Mouse (Mus musculus) forebrain, postnatal 0 days (tissue): ENCODE data around the gene Rnf144a. TPM values are rescaled to one million over a fixed set of nuclear protein-coding genes. Genes with fewer than 3 reads are reported as not detected.
A peak's percentile ranks its signal among the peaks of the same experiment; 100 is the strongest.
"Not testable (repeated sequence)": the region's sequence is repeated elsewhere in the genome, so short reads cannot be mapped to it uniquely, and the experiment has no call there.

ENCODE experiments used
- ATAC-seq: fragments of 200-750 bp; cut with Nextera tagmentation; 2 replicates; pipeline ENCODE4 v1.8.0; 2017; ENCODE audit warnings: mild to moderate bottlenecking, moderate library complexity
- DNase-seq: peaks from one replicate; pipeline ENCODE4 v3.0.0-alpha.2; 2015
- H3K27ac ChIP-seq: fragments of 300-500 bp; sonication (generic); 2 replicates; pipeline ENCODE4 v1.5.1; 2014; ENCODE audit warnings: low read depth, mild to moderate bottlenecking, antibody characterized with exemption, low read length, moderate library complexity, mixed read lengths
- H3K27me3 ChIP-seq: fragments of 300-500 bp; sonication (generic); 2 replicates; pipeline ENCODE4 v1.6.1; 2014; ENCODE audit warnings: mild to moderate bottlenecking, low read length, mixed read lengths; ENCODE audit not compliant: insufficient read depth
- H3K36me3 ChIP-seq: fragments of 300-500 bp; sonication (generic); 2 replicates; pipeline ENCODE4 v1.6.1; 2014; ENCODE audit warnings: mild to moderate bottlenecking, moderate library complexity; ENCODE audit not compliant: insufficient read depth
- H3K4me1 ChIP-seq: fragments of 300-500 bp; sonication (generic); 2 replicates; pipeline ENCODE4 v1.6.1; 2014; ENCODE audit warnings: antibody characterized with exemption; ENCODE audit not compliant: insufficient read depth
- H3K4me2 ChIP-seq: fragments of 300-500 bp; sonication (generic); 2 replicates; pipeline ENCODE4 v1.6.1; 2014; ENCODE audit warnings: low read depth, mild to moderate bottlenecking, moderate library complexity
- H3K4me3 ChIP-seq: fragments of 300-500 bp; sonication (generic); 2 replicates; pipeline ENCODE4 v1.5.1; 2014; ENCODE audit warnings: low read depth, low read length, mixed read lengths
- H3K9ac ChIP-seq: fragments of 300-500 bp; sonication (generic); 2 replicates; pipeline ENCODE4 v1.6.1; 2014; ENCODE audit warnings: mild to moderate bottlenecking
- H3K9me3 ChIP-seq: fragments of 300-500 bp; sonication (generic); 2 replicates; pipeline ENCODE4 v1.6.1; 2016; ENCODE audit warnings: low read length
- CTCF ChIP-seq: sonication (generic); IDR thresholded peaks from 2 replicates; pipeline ENCODE4 v1.5.1; 2016; ENCODE audit warnings: antibody characterized with exemption, control low read depth, low read depth
- WGBS: fragments of 180-500 bp; shearing (Covaris S2); extraction: QIAGEN DNeasy Blood & Tissue Kit; methylation state at CpG from one replicate; pipeline ENCODE4 v1.1.7; 2014; 5-methylcytosine and 5-hydroxymethylcytosine counted together
- polyA plus RNA-seq: library from polyadenylated mRNA; unstranded; fragments of >200 nt; fragmentation: Nextera tagmentation; extraction: Ambion mirVana; gene quantifications from 2 replicates; pipeline ENCODE4 v1.2.1, GENCODE M21; 2015
- total RNA-seq: library from RNA; depleted of rRNA; stranded (reverse); fragments of >200 nt; gene quantifications from 2 replicates; pipeline ENCODE4 v1.2.3, GENCODE M21; 2014

Gene Rnf144a
- total and polyA plus RNA-seq, 2 experiments from 2014 or later = 23.1 to 39.1 TPM

- no peak for DNase-seq
- Histone ChIP-seq H3K27ac (no peak overlapping the region), H3K36me3 (no peaks in the 10 kb centered on the region), H3K4me2 (no peak overlapping the region), H3K4me1 (no peaks in the 10 kb centered on the region), H3K27me3 (no peaks in the 10 kb centered on the region), H3K9ac (no peak overlapping the region), H3K4me3 (no peak overlapping the region), H3K9me3 (no peaks in the 10 kb centered on the region)
- ATAC-seq = no peak
- no peak for TF ChIP-seq CTCF
- 92% methylated on average over 4 of the region's 4 CpGs for WGBS
Measured at GRCm38 (mm10) chr12:26446377-26447045, 31.5 kb upstream of the Rnf144a start.

GRCm38 (mm10) chr12:26444511-26444910 lies 29.5 kb upstream of the Rnf144a start:
- WGBS = 96% methylated on average over 2 of the region's 2 CpGs
- H3K9ac ChIP-seq = no peak overlapping the region
- no peak overlapping the region for H3K27ac ChIP-seq
- no peak for ATAC-seq
- no peak for TF ChIP-seq CTCF
- no peak overlapping the region for H3K4me2 ChIP-seq
- no peaks in the 10 kb centered on the region for H3K9me3 ChIP-seq
- DNase-seq = no peak
- H3K4me3 ChIP-seq = no peak overlapping the region
- H3K27me3 ChIP-seq = no peaks in the 10 kb centered on the region
- no peaks in the 10 kb centered on the region for H3K4me1 ChIP-seq
- H3K36me3 ChIP-seq = no peaks in the 10 kb centered on the region

- TF ChIP-seq CTCF = peak; percentile 75
- DNase-seq = peak; percentile 78
- WGBS = 0% methylated on average over 2 of the region's 2 CpGs
- H3K27ac ChIP-seq = no peak overlapping the region
- no peak overlapping the region for H3K4me3 ChIP-seq
- no peaks in the 10 kb centered on the region for H3K4me1 ChIP-seq
- no peaks in the 10 kb centered on the region for H3K27me3 ChIP-seq
- no peaks in the 10 kb centered on the region for H3K9me3 ChIP-seq
- no peak; the same call in 1 of the 2 replicates for ATAC-seq
- no peak overlapping the region for H3K4me2 ChIP-seq
- H3K36me3 ChIP-seq = no peaks in the 10 kb centered on the region
- H3K9ac ChIP-seq = no peak overlapping the region
Measured at GRCm38 (mm10) chr12:26444054-26444453, 29.0 kb upstream of the Rnf144a start.

- TF ChIP-seq CTCF = no peak
Measured at GRCm38 (mm10) chr12:26439366-26439765, 24.3 kb upstream of the Rnf144a start.

GRCm38 (mm10) chr12:26437950-26438349 lies 22.9 kb upstream of the Rnf144a start:
- no peak overlapping the region for H3K9ac ChIP-seq
- no peaks in the 10 kb centered on the region for H3K4me1 ChIP-seq
- no peak for TF ChIP-seq CTCF
- H3K9me3 ChIP-seq = no peaks in the 10 kb centered on the region
- ATAC-seq (no peak), DNase-seq (no peak)
- no peaks in the 10 kb centered on the region for H3K27me3 ChIP-seq
- H3K36me3 ChIP-seq = no peaks in the 10 kb centered on the region
- H3K27ac ChIP-seq = no peak overlapping the region
- no peak overlapping the region for H3K4me2 ChIP-seq
- no peak overlapping the region for H3K4me3 ChIP-seq
- 52% methylated on average over 3 of the region's 3 CpGs for WGBS

More at GRCm38 (mm10) chr12:26439366-26439765, 24.3 kb upstream of the Rnf144a start:
- no peaks in the 10 kb centered on the region for H3K4me1 ChIP-seq
- 59% methylated on average over 3 of the region's 3 CpGs for WGBS
- DNase-seq (no peak), ATAC-seq (no peak)
- H3K4me3 ChIP-seq = no peak overlapping the region
- H3K27me3 ChIP-seq = no peaks in the 10 kb centered on the region
- no peaks in the 10 kb centered on the region for H3K36me3 ChIP-seq
- H3K9me3 ChIP-seq = no peaks in the 10 kb centered on the region
- no peak overlapping the region for H3K9ac ChIP-seq
- H3K27ac ChIP-seq = no peak overlapping the region
- H3K4me2 ChIP-seq = no peak overlapping the region

GRCm38 (mm10) chr12:26436334-26436733 lies 21.3 kb upstream of the Rnf144a start:
- no peaks in the 10 kb centered on the region for H3K36me3 ChIP-seq
- H3K9me3 ChIP-seq = no peaks in the 10 kb centered on the region
- H3K4me2 ChIP-seq = no peak overlapping the region
- ATAC-seq (no peak), DNase-seq (no peak)
- no peak overlapping the region for H3K9ac ChIP-seq
- no peak overlapping the region for H3K4me3 ChIP-seq
- H3K27me3 ChIP-seq = no peaks in the 10 kb centered on the region
- no peak for TF ChIP-seq CTCF
- no peaks in the 10 kb centered on the region for H3K4me1 ChIP-seq
- no peak overlapping the region for H3K27ac ChIP-seq
- WGBS = 81% methylated on average over 4 of the region's 4 CpGs

- 92% methylated on average over 2 of the region's 2 CpGs for WGBS
- H3K9ac ChIP-seq, H3K27ac ChIP-seq, H3K36me3 ChIP-seq, H3K27me3 ChIP-seq, DNase-seq, ATAC-seq, H3K4me1 ChIP-seq, H3K9me3 ChIP-seq, H3K4me3 ChIP-seq, H3K4me2 ChIP-seq: not testable (repeated sequence)
Measured at GRCm38 (mm10) chr12:26428771-26429170, 13.7 kb upstream of the Rnf144a start.
